Mouse (Mus musculus): ENCODE data around the gene Hmgcll1.

The Hmgcll1 gene

DNA sequence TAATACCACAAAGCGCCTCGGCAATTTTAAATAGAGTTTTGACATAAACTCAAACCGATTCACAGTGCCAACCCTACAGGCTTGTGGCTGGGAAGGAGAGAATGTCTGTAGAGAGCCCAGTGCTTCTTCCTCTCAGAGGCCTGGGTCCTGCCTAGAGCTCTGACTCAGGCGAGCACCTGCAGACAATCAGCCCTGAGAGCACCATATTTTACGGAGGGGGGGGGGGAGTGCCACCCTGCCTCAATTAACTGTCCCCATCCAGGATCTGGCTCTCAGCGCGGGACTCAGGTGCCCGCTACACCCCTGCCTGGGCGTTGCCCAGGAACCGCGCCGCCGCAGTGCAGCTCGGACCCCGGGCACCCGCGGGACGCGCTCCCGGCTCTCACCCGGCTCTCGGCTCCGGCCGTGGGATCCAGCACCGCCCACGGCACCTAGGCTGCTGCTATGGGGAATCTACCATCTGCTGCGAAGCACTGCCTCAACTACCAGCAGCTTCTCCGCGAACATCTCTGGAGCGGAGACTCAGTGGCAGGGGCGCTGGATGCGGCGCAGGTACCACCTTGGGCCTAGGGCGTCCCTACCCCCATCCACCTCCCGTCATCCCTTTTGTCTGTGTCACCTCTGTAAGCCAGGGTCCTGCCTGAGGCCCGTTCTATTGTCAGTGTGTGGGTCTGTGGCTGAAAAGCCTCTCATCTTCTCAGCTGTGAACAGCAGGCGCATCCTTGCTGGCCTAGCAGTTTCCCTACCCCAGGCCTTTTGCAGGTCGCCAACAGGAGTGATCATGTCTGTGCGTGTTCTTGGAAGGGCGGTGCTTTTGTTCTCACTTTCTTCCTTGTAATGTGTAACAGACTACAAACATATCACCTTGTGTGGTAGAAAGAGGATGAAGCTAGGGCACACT, at the start of gene Hmgcll1:
TSS of gene Hmgcll1 (plus strand) at position 225 of the 901 bp plus-strand sequence.
- DNase-seq (ENCODE audit: low read depth, low spot score) = peak; percentile 29

DNA sequence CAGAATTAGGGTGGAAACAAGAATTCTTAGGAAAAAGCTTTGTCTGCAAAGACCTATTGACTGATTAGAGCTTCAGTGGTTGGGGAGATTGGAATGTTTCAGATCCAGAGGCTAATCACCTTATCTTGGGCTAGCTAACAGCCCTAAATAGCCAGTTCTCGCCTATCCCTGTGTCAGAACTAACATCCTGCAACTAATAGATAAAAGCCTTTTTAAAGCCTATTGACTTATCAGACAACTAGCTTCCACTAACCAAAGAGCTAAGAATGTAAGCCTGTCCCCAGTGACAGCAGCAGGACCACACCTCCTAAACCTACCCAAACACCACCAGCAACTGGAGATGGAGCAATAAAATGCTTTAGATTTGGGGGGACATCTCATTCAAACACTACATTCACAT, 34.6 kb upstream of the Hmgcll1 start:
- DNase-seq (ENCODE audit: low read depth, low spot score) = no peak

DNA sequence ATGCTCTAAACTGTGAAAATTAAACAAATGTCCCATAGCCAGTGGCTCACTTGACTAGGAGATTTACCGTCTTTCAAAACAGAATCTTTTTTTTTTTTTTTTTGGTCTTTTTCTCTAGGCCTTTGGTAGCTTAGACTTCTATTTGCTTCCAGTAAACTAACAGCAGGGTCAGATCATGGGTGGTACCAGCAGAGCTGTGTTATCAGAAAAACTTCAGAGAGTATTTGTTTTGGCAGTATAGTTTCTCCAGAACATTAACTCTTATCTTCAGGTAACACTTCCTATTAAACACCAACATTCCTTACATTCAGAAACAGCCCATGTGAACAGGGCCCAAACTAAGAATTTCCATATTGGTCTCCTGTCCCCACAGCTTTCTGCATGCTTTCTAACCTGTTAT, 33.5 kb upstream of the Hmgcll1 start:
- DNase-seq (ENCODE audit: low read depth, low spot score) = no peak

DNA sequence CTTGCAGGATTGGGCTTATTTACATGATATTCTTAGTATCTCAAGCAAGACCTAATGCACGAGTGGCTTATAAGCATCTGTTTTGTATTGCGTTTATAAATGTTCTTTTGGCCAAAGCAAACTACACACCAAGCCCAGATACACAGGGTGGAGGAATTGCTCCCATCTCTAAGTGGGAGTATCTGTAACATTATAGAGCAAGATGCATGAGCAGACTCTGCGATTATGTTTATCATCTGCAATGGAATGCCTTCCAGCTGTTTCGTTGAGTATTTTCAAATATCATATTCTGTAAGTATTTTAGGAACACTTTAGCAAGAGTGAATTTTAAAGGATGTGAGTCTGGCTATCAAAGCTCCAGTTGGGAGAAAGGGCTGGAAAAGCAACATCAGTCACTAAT, 25.2 kb upstream of the Hmgcll1 start:
- DNase-seq (ENCODE audit: low read depth, low spot score) = no peak

DNA sequence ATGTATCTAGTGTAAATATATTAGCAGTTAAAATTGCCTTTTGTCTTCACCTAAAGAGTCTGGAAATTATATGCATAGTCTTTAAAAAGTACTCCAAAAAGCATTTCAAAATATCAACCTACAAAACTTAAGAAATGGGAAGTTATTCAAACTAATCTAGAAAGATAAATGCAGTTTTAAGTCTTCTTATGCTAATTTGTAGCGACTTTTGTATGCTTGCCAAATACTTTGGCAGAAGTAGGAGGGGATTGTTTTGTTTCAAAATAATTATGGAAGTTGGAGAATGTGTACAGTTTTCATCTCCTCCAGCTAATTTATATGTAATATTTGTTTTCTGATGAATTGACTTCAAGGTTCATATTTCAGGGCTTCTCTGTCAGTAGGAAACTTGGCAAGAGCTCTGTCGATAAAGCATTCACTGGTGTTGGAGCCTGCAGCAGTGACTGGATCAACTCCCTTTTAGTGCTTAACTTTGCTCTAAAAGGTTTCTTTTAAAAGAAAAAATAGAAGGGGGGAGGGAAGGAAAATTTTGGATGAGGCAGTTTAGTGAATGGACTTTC, 15.8 kb upstream of the Hmgcll1 start:
- DNase-seq (ENCODE audit: low read depth, low spot score) = no peak

DNA sequence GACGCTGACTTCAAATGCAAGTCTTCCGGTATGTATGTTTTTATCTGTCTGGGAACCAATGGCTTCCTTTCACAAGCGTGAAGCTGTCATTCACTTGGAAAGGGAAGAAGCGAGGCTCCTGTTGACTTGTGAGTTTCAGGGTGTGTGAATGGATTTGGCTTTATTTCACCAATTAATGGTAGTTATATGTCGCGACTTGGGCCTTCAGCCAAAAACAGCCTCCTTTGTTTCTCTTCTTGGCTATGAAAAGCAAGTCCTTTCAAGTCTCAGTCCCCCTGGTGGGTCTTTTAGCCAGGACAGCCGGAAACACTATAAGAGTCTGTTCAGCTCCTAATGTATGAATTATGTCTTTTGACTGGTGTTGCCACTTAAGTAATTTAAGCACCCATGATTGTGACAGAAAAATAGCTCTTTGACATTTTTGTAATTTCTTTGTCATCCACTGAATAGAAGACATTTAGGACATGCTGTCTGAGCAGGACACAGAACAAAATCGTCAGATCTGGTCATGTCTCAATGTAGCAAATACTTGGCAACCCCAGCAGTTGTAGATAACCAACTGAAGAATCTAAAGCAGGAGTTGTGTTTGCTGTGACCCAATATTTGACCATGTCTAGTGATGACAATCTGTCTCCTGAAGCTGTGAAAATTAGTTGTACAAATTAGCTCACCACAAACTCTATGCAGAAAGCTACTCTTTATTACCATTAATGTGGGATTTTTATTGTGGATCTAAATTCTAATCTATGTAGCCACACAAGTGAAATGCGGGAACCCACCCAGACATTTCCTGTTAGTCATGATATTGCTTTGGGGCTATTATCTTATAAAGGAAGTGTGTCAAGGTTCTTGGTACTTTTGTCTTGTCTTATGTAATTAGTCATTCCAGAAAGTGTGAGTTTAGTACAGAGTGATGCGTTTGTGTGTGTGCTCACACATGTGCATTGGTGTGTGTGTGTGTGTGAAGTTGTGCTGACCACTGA, 13.5 kb upstream of the Hmgcll1 start:
- no peak for DNase-seq (ENCODE audit: low read depth, low spot score)

DNA sequence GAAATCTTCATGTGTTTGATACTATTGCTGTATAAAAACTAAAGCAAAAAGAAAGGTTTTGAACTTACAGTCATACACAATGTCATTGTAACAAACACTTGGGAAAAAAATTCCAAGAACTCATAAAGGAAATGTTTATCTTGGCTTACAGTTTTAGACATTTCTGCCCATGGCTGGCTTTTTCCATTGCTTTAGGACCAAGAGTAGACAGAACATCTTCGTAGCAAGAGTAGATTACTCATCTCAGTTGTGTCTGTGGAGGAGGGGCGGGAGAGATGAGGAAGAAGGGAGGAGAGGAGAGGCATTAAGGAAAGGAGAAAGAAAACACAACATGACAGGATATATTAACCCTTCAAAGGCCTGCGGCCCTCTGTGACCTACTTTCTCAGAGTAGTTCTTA, 11.6 kb upstream of the Hmgcll1 start:
- DNase-seq (ENCODE audit: low read depth, low spot score) = no peak

DNA sequence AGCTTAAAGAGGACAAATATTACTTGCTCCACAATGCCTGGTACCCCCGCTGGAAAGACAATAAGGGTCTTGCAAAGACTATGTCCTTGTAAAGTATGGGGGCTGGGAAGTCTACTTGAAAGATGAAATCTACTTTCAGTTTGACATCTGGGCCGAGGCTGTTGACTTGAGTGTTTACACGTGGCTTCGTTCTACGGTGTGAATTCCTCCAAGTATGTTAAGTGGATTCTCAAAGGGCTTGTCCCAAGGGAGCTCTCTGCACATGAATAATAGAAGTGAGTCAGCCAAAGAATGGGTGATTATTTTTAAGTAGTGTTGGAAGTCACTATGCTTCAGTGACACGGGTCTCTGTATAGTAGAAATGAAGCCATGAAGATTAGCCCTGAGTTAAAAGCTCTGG, 11.0 kb upstream of the Hmgcll1 start:
- DNase-seq (ENCODE audit: low read depth, low spot score) = no peak

DNA sequence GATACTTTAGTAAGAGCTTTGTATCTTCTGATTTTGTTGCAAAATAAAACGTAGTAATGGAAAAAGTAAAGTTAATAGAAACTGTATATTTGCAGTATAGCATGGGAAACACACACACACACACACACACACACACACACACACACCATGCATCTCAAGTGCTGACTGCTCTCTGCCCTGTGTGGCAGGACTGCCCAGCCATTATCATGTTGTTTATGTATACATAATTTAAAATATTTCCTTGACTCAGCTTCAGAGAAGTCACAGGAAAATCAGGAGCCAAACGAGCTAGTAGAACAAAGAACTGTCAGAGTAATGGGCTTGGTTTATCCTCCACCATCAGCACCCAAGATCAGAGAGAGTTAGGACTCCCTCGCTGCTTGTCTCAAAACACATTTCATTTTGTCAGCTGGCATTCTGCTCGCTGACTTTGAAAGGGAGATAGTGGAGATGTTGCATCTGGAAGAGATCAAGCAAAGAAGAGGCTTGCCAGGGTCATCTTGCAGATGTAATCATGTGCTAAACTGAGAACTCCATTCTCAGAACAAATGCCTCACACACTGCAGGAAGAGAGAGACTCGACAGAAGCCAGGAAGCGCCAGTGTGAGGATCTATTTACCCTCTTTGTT, 7.2 kb upstream of the Hmgcll1 start:
- DNase-seq (ENCODE audit: low read depth, low spot score) = no peak

DNA sequence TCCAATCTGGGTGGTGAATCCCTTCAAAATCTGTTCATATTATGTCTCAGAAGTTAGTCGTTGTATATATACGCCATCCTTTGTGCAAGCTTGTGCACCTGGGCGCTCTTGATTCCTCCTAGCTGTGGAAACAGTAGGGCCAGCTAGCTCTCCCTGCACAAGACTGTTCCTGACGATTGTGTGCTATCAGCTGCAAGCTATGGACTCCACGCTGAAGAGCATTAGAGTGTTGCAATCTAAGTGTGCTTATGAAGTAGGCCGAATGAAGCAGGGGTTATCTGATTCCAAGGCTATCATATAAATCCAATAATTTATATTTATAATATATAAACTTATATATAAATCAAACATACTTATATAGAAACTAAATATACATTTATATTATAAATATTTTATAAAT, 866 bp upstream of the Hmgcll1 start:
- DNase-seq (ENCODE audit: low read depth, low spot score) = no peak

DNA sequence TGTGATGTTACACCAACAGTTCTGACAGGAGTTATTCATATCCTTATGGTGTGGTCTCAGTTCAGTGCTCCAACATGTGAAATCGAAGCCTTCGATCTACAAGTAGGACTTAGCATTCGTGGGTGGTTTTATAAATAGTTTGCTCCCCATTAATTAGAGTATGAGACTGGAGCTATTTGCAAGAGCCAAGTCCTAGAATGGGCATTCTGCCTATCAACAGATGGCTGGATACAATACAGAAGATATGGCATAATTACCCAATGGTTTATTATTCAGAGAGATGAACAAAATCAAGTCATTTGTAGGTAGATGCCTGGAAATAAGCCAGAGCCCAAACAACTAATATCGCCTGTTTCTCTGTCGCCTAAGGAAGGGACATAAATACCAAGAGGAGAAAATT, 1.3 kb downstream of the Hmgcll1 start:
- no peak for DNase-seq (ENCODE audit: low read depth, low spot score)

DNA sequence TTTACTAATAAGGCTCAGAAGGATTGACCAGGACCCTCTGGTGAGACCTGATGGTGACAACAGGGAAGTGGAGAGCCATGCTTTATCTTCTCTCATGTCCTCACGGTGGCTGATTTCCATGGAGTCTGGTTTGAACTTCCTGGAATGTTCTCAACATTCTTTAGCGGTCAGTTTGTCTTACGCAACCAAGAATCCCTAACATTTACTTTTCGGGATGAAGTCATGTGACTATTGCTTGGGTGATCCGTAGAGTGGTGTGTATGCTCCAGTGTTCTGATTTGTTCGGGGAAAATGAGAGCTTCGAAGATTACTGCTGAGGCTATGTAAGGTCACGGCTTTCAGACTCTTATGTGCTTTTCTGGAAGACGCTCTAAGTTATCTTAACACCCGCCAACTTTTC, 1.9 kb downstream of the Hmgcll1 start:
- DNase-seq (ENCODE audit: low read depth, low spot score) = no peak

DNA sequence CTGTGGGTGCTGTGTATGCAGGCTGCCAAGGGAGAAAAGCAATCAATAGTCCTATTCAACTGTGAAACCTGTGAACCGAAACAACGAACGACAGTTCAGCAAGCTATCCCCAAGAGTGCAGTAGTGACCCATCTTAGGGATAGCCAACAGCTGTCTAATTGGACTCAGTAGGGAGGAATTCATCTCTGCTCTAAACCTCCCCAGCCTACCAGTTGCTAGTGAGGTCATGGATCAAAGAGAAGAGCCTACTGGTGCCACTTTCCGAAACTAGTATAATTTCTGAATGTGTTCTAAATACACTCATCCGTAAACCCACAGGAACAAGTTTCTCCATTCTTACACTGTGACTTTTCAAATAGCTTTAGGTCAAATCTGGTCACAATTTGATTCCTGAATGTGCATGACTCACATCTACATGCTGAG, 8.9 kb downstream of the Hmgcll1 start:
- no peak for DNase-seq (ENCODE audit: low read depth, low spot score)

DNA sequence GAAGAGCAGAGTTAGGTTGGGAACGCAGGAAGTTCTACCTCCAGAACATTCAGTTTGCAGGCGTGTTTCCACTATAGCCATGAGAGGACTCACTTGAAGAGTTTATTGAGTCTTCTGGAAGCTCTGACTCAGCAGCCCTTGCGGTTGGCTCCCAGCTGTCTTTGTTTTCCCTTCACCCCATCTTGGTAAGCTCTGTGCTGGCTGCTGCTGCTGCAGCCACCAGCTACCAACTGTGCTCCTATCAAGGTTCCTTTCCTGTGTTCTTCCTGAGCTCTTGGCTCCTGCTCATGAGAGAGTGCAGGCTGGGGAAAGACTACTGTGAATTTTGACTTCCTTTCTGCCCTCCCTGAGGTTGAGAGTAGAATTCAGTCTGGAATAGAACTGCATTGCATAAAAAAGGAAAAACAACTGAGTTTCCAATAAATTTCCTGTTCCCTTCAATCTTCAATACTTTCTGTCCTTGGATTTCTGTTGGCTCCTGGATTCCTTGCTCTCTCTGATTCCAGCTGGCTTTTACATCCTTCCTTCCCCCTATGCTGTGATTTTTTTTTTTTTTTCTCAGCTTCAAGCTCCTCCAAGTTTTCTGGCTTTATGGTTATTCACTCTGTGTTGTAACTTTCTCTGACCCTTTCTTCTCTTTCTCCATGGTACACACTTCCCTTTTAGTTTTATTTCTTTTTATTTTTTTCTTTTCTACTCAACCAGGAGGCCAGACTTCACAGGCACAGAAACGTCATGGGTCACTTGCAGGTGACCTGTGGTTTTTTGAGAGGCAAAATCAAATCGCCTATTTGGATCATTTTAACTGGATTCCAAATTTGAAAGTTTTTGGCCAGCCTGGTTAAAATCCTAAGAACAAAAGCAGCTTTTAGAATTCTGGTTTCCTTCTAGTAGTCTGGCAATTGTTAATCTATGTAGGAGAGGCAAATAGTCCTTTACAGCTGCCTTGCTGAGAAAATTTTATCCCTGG, 9.9 kb downstream of the Hmgcll1 start:
- DNase-seq (ENCODE audit: low read depth, low spot score) = no peak

DNA sequence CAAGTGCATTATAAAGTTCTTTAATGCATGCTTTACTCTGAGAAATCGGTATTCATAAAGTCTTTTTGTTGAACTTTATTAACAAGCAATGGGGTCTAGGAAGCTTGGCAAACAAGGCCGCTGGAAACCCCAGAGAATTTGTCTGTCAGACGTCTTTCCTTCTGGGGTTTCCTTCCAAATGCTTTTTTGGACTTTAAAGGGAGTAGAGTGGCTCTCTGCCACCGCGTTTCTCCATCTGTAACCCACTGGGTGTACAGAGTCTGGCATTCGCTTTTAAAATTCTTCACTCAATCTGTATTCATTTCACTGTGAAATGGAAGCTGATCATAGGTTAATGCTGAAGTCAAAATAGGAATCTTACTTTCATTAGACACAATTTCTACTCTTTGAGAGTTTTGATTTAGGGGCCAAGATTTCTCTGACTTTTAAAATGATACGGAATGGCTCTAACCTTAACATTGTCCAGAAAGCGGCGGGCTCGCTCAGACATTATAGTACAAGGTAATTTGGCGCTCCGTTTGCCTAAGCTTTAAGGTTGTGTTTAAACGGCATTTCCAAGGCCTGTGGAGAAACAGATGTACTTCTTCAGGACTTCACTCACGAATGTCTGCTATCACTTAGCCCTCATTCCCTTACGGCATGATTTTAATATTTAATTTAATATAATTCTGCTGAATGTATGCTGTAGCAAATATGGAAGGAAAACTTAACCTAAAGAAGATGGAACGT, 15.0 kb downstream of the Hmgcll1 start:
- no peak for DNase-seq (ENCODE audit: low read depth, low spot score)

DNA sequence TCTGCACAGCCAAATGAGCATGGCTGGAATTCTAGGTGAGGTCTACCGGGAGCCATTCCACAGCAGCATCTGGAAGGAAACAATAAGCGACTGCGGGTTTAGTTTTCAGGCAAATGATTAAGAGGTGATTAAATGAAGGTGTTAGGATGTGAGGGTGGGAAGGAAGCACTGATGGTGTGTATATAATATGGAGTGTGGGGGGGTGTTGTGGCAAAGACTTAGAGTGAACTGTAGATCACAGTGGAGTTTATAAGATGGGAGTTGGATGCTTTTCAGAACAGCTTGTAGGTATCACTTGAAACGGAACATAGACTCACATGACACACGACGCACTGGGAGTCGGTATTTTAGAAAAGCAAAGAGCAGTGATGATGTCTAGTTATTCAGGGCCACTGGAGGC, 20.4 kb downstream of the Hmgcll1 start:
- no peak for DNase-seq (ENCODE audit: low read depth, low spot score)

DNA sequence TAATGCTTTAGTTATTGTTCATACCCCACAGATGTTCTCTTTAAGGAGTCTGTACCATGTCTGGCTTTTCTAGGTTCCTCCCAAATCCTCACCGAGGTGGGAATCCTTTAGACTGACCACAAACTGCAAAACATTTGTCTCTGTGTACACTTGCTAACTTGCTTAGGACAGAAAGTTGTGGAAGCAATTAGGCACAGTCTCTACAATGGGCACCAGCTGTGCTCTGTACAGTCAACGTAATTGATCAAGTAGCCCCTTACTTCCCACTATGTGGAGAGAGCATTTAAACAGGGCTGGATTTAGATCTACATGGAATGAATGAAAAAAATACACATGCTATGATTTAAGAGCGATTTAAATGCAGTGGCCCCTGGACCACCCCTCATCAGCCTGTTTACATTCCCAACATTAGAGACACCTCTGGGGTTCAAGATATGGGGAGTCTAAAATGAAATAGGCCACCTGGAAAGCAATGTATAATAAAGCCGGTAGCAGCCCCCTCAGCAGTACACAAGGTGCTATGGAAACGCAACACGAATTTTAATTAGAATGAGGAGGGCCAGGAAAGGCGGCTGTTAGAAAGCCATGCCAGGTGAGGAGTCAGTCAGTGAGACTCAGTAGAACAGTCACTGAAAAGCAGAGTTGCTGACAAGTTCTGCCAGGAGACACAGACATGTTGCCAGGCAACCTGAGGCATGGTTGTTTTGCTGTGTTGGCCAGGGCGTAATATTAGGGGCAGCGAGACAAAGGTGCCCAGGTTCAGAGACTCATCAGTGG, 23.9 kb downstream of the Hmgcll1 start:
- no peak for DNase-seq (ENCODE audit: low read depth, low spot score)

DNA sequence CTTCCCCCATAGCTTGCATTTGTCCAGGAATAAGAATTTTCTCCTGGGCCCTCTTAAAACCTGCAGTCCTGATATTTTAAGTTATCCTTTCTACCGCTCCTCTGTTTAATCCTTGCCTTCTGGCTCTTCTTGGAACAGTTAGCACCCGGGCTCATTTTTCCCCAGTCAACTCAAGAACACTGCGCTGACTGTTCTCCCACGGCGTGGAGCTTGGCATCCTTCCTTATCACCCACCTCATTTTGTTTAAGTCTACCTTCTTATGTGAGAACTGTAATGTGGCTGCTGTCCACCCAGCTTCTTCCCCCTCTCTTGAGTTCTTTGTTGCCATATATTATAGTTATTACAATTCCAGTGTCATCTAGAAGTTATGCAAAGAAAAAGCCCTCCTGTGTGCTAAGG, 25.1 kb downstream of the Hmgcll1 start:
- no peak for DNase-seq (ENCODE audit: low read depth, low spot score)

DNA sequence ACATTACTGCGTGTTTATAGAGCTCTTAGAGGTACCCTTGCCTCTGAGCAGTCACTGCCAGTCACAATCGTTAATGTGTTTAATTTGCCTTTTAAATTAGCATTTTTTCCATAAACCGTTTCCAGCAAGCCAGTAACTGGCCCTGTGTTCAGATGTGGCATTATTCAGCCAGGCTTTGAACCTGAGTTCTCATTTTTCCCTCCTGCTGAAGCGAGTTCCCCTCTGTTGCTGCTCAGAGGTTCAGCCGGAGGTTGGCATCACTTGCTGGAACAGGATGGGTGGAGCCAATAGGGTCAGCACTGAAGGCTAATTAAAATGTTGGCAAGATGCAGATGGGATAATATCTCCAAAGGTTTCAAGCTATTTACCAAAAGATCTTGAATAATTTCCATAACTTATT, 28.7 kb downstream of the Hmgcll1 start:
- DNase-seq (ENCODE audit: low read depth, low spot score) = no peak
